Mouse (Mus musculus): ENCODE measurements around the gene Scn10a. TPM values are rescaled to one million over a fixed set of nuclear protein-coding genes. Genes with fewer than 3 reads are reported as not detected.

Gene Scn10a
- polyA plus RNA-seq (2015; fragmentation: Nextera tagmentation; extraction: Ambion mirVana) = 4.1 and 4.6 TPM in 2 replicates

- Histone ChIP-seq H3K27ac (replicated peaks) (no peak within 1 kb of the TSS), H3K4me2 (no peak within 1 kb of the TSS), H3K27me3 (replicated peaks) (no peaks in the 10 kb centered on the region), H3K4me3 (replicated peaks) (no peak within 1 kb of the TSS), H3K36me3 (no peaks in the 10 kb centered on the region), H3K4me1 (no peaks in the 10 kb centered on the region), H3K9ac (replicated peaks) (no peak within 1 kb of the TSS), H3K9me3 (replicated peaks) (no peaks in the 10 kb centered on the region)
- no peak for ATAC-seq (ENCODE audit: low FRiP score)
- WGBS = 83% methylated on average over 11 of the region's 11 CpGs
Observed at GRCm38 (mm10) chr9:119719222-119719621, at the start of gene Scn10a. TSS of gene Scn10a (minus strand) at chr9:119719322.

GRCm38 (mm10) chr9:119768585-119768984 lies 49.5 kb upstream of the Scn10a start:
- Histone ChIP-seq H3K27me3 (replicated peaks) (no peaks in the 10 kb centered on the region), H3K36me3 (no peaks in the 10 kb centered on the region), H3K4me2 (no peak overlapping the region), H3K9me3 (replicated peaks) (no peaks in the 10 kb centered on the region), H3K4me1 (no peaks in the 10 kb centered on the region), H3K9ac (replicated peaks) (no peak overlapping the region), H3K4me3 (replicated peaks) (no peak overlapping the region), H3K27ac (replicated peaks) (no peak overlapping the region)
- WGBS = 47% methylated on average over 7 of the region's 7 CpGs
- no peak for ATAC-seq (ENCODE audit: low FRiP score)

GRCm38 (mm10) chr9:119760226-119760625 lies 41.1 kb upstream of the Scn10a start:
- H3K4me1 ChIP-seq = no peaks in the 10 kb centered on the region
- no peak for ATAC-seq (ENCODE audit: low FRiP score)
- no peak overlapping the region for H3K9ac ChIP-seq (replicated peaks)
- H3K36me3 ChIP-seq = no peaks in the 10 kb centered on the region
- H3K4me2 ChIP-seq = no peak overlapping the region
- WGBS = 86% methylated on average over 3 of the region's 3 CpGs
- no peaks in the 10 kb centered on the region for H3K27me3 ChIP-seq (replicated peaks)
- H3K4me3 ChIP-seq (replicated peaks) = no peak overlapping the region
- H3K9me3 ChIP-seq (replicated peaks) = no peaks in the 10 kb centered on the region
- no peak overlapping the region for H3K27ac ChIP-seq (replicated peaks)

DNA sequence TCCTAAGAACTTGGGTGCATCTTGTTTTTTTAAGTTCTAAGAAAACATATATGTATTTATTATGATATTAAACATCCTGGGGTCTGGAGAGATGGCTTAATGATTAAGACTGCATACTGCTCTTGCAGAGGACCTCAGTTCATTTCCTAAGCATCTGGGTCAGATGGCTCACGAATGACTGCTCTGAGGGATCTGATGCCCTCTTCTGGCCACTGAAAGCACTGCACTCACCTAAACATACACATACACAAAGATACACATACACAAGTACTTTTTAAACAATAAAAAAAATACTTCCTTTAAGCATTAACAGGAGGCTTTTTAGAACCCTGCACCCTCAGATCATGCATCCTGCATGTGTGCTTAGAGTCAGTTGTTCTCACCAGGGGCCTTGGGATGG lies 40.3 kb upstream of the Scn10a start:
- Histone ChIP-seq H3K27me3 (replicated peaks) (no peaks in the 10 kb centered on the region), H3K4me3 (replicated peaks) (no peak overlapping the region), H3K27ac (replicated peaks) (no peak overlapping the region), H3K9me3 (replicated peaks) (no peaks in the 10 kb centered on the region), H3K4me2 (no peak overlapping the region), H3K36me3 (no peaks in the 10 kb centered on the region), H3K4me1 (no peaks in the 10 kb centered on the region), H3K9ac (replicated peaks) (no peak overlapping the region)
- no peak for ATAC-seq (ENCODE audit: low FRiP score)
- WGBS = 75% methylated on average over 1 of the region's 1 CpGs

- H3K4me3 ChIP-seq (replicated peaks) = no peak overlapping the region
- no peak overlapping the region for H3K4me2 ChIP-seq
- H3K36me3 ChIP-seq = no peaks in the 10 kb centered on the region
- H3K9me3 ChIP-seq (replicated peaks) = peaks cover 7% of the 10 kb centered on the region; the same call in 1 of the 2 replicates
- H3K27ac ChIP-seq (replicated peaks) = no peak overlapping the region
- 15% methylated on average over 5 of the region's 5 CpGs for WGBS
- H3K27me3 ChIP-seq (replicated peaks) = no peaks in the 10 kb centered on the region
- no peak overlapping the region for H3K9ac ChIP-seq (replicated peaks)
- no peak for ATAC-seq (ENCODE audit: low FRiP score)
- H3K4me1 ChIP-seq = no peaks in the 10 kb centered on the region
Observed at GRCm38 (mm10) chr9:119751507-119751906, 32.4 kb upstream of the Scn10a start.

DNA sequence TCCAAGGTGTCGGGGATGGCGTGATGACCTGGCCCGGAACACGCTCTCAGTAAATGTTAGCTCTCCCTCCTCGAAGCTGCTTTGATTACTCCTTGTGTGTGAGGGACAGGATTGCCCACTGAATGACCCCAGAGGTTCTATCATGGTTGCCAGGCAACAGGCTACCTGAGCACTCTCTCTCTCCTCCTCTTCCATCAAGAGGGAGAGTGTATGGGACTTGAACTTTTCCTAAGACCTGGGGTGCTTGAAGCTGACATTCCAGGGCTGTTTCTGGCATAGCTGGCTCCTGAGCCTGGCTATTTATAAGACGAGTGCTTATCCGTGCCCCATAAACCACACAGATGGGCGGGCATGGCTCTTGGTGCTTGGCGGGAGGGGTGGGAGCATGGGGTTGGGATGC lies 30.0 kb upstream of the Scn10a start:
- Histone ChIP-seq H3K9me3 (replicated peaks) (peaks cover 7% of the 10 kb centered on the region; the same call in 1 of the 2 replicates), H3K36me3 (no peaks in the 10 kb centered on the region), H3K4me3 (replicated peaks) (no peak overlapping the region), H3K4me2 (no peak overlapping the region), H3K27ac (replicated peaks) (no peak overlapping the region), H3K27me3 (replicated peaks) (no peaks in the 10 kb centered on the region), H3K9ac (replicated peaks) (no peak overlapping the region), H3K4me1 (no peaks in the 10 kb centered on the region)
- no peak for ATAC-seq (ENCODE audit: low FRiP score)
- 62% methylated on average over 9 of the region's 9 CpGs for WGBS

DNA sequence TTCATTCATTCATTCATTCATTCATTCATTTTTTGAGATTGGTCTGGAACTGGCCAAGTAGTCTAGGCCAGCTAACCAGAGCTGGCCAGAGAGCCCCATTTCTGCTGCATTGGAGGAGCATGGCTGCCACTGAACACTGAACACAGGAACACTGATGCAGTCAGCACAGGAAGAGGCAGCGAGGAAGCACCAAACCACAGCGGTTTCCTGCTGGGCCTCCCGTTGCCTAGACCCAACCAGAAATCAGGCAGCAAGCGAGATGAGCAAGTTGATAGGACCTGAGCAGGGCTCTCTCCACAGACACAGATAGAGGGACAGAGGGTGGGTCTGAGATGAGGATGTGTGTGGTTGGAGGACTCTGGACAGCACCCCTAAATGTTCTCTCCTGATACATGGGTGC lies 24.8 kb upstream of the Scn10a start:
- Histone ChIP-seq H3K4me1 (no peaks in the 10 kb centered on the region), H3K4me3 (replicated peaks) (no peak overlapping the region), H3K4me2 (no peak overlapping the region), H3K36me3 (no peaks in the 10 kb centered on the region), H3K27me3 (replicated peaks) (no peaks in the 10 kb centered on the region), H3K9ac (replicated peaks) (no peak overlapping the region), H3K27ac (replicated peaks) (no peak overlapping the region), H3K9me3 (replicated peaks) (peaks cover 7% of the 10 kb centered on the region; the same call in 1 of the 2 replicates)
- 87% methylated on average over 4 of the region's 4 CpGs for WGBS
- no peak for ATAC-seq (ENCODE audit: low FRiP score)

DNA sequence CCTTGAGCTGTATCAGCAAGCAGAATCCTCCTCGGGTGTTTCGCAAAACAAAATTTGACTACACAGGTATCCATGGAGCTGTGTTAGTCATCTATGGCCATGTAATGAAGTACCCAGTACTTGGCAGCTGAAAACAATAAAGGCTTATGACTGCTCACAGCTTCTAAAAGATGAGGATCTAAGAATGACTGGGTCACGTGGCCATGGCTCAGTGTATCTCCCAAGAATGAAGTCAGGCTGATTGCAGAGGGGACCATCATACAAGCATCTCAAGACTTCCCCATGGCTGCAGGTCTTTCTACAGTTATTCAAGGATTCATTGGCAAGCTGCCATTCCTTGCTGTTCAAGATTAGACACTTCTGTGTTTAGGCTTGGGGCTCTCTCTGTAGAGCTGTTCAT lies 24.2 kb upstream of the Scn10a start:
- Histone ChIP-seq H3K4me1 (no peaks in the 10 kb centered on the region), H3K36me3 (no peaks in the 10 kb centered on the region), H3K27me3 (replicated peaks) (no peaks in the 10 kb centered on the region), H3K27ac (replicated peaks) (no peak overlapping the region), H3K9ac (replicated peaks) (no peak overlapping the region), H3K9me3 (replicated peaks) (peaks cover 7% of the 10 kb centered on the region; the same call in 1 of the 2 replicates), H3K4me2 (no peak overlapping the region), H3K4me3 (replicated peaks) (no peak overlapping the region)
- 85% methylated on average over 3 of the region's 3 CpGs for WGBS
- ATAC-seq (ENCODE audit: low FRiP score) = no peak

DNA sequence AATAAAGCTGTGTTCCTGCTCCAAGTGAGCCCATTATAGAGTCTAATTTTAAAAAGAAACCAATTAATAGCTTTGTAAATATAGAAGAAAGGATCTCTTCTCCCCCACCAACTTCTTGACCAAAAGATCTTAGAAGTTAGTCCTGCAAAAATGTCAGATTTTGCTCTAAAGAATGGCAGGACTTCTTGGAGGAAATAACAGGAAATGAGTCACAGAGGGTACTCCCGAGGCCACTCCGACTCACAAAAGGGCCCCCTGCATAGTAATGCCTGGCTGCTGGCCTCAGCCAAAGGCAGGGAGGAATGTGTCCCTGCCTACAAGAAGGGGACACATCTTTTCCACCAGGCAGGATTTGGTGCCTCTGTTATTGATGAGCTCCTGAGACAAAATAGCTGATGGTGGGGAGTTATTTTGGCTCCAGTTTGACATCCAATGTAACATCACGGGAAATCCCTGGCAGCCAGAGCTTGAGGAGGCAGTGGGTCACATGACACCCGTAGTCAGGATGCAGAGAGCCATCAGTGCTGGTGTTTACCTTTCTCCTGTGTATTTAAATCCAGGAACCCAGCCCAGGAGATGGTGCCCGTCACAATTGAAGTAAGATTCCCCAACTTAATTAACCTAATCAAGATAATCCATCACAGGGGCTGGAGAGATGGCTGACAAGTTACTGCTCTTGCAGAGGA lies 22.1 kb upstream of the Scn10a start:
- no peaks in the 10 kb centered on the region for H3K27me3 ChIP-seq (replicated peaks)
- H3K4me2 ChIP-seq = no peak overlapping the region
- no peak overlapping the region for H3K9ac ChIP-seq (replicated peaks)
- no peaks in the 10 kb centered on the region for H3K36me3 ChIP-seq
- WGBS = 57% methylated on average over 5 of the region's 5 CpGs
- H3K9me3 ChIP-seq (replicated peaks) = no peaks in the 10 kb centered on the region
- no peaks in the 10 kb centered on the region for H3K4me1 ChIP-seq
- H3K4me3 ChIP-seq (replicated peaks) = no peak overlapping the region
- H3K27ac ChIP-seq (replicated peaks) = no peak overlapping the region
- ATAC-seq (ENCODE audit: low FRiP score) = no peak

DNA sequence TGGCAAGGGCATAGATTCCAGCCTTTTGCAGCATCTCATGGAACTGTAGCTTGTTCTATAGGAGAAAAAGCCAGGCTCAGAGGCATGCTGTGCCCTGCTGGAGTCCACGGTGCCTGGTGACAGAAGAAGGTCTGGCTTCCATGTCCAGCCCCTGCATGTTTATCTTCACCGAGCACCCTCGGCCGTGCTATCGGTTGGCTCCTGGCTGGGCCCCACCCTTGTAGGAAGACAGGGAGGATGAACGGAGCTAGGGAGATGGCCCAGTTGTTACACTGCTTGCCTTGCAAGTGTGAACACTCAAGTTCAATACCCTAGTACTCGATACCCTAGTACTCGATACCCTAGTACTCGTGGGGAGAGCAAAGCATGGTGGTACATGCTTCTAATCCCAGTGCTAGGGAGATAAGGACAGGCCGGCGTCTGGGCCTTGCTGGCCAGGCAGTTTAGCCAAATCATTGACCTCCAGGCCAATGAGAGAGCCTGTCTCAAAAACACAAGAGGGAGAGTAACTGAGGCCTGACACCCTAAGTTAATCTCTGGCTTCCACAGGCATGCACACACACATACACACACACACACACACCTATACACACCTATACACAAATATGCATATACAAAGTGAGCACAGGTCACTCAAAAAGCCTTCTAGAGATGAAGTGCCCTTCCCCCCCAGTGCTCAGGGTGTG lies 9.4 kb upstream of the Scn10a start:
- ATAC-seq (ENCODE audit: low FRiP score) = no peak
- Histone ChIP-seq H3K4me2 (no peak overlapping the region), H3K27ac (replicated peaks) (no peak overlapping the region), H3K36me3 (no peaks in the 10 kb centered on the region), H3K27me3 (replicated peaks) (no peaks in the 10 kb centered on the region), H3K9me3 (replicated peaks) (no peaks in the 10 kb centered on the region), H3K9ac (replicated peaks) (no peak overlapping the region), H3K4me1 (0 out of 2 replicates have a peak, but pooled peaks cover 4% of the 10 kb centered on the region), H3K4me3 (replicated peaks) (no peak overlapping the region)
- WGBS = 89% methylated on average over 11 of the region's 11 CpGs

DNA sequence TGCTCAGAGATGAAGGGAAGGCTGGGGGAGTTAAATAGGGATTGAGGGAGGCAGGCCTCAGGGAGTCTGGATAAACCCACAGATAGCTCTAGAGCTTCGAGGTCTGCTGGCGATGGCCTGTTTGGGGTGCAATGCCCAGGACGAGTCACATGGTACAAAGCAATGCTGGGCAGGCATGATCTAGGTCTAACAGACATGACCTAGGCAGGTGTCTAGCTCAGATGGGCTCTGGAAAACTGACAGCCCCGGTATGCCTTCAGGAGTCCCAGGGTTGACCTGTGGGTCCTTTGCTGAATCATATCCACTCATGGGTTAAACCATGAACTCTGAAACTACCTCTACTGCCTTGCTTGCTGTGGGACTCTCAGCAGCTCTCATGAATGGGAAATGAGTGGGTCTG lies 7.9 kb upstream of the Scn10a start:
- Histone ChIP-seq H3K36me3 (no peaks in the 10 kb centered on the region), H3K4me1 (0 out of 2 replicates have a peak, but pooled peaks cover 4% of the 10 kb centered on the region), H3K4me2 (no peak overlapping the region), H3K4me3 (replicated peaks) (no peak overlapping the region), H3K9me3 (replicated peaks) (no peaks in the 10 kb centered on the region), H3K27ac (replicated peaks) (no peak overlapping the region), H3K27me3 (replicated peaks) (no peaks in the 10 kb centered on the region), H3K9ac (replicated peaks) (no peak overlapping the region)
- ATAC-seq (ENCODE audit: low FRiP score) = no peak
- 93% methylated on average over 4 of the region's 4 CpGs for WGBS

- H3K27ac ChIP-seq (replicated peaks) = no peak overlapping the region
- ATAC-seq (ENCODE audit: low FRiP score) = no peak
- no peak overlapping the region for H3K4me3 ChIP-seq (replicated peaks)
- H3K9ac ChIP-seq (replicated peaks) = no peak overlapping the region
- no peaks in the 10 kb centered on the region for H3K36me3 ChIP-seq
- H3K4me2 ChIP-seq = no peak overlapping the region
- H3K27me3 ChIP-seq (replicated peaks) = no peaks in the 10 kb centered on the region
- 0 out of 2 replicates have a peak, but pooled peaks cover 4% of the 10 kb centered on the region for H3K4me1 ChIP-seq
- 70% methylated on average over 6 of the region's 6 CpGs for WGBS
- no peaks in the 10 kb centered on the region for H3K9me3 ChIP-seq (replicated peaks)
Observed at GRCm38 (mm10) chr9:119725293-119725862, 6.3 kb upstream of the Scn10a start.

All from neural tube, embryonic 15.5 days (tissue).